Mouse (Mus musculus): ENCODE measurements at regions not wholly inside any gene's neighbourhood (a gene's known extent, or its start where the extent isn't known, plus 50 kb on each side); places are given as distances from the start of the nearest gene placed in this dataset.

DNA sequence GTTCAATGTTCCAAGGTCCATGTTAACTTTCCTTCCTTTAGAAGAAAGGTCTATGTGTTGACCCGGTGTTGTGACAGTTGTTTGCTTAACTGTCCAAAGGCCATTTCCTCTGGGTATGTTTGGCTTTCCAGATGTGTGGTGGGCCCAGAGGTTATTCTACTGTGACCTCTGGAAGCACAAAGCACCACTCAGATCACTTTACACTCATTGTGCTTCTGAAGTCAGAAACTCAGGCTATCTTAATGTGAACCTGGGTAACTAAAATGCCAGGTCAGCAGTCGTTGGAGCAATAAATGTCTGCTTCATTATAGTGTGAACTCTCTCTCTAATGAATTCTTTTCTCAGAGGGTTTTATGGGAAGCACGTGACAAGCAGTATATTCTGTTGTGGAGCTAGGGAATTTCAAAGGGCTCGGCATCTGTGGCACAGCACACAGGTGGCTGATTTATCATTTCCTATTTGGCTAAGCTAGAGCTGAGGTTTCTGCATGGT is 68.5 kb upstream of the Klf12 start:
- no peak for DNase-seq (ENCODE audit: low read depth)

DNA sequence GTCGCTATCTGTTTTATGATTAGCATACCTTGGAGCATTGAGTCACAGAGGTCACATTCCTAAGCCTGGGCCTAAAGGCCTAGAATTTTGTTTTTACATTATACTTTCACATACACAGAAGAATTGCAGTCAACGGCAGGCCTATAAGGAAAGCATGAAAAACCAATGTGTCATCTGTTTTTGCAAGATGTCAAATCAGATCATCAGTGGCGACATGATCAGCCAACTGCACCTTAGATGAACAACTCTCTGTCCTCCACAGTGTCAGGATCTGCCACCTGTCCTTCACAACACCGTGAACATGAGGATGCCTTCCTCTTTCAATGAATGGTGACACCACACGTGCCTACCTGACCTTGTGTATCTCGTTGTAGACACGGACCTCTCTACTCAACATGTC is 66.5 kb upstream of the Klf12 start:
- no peak for DNase-seq (ENCODE audit: low read depth)

DNA sequence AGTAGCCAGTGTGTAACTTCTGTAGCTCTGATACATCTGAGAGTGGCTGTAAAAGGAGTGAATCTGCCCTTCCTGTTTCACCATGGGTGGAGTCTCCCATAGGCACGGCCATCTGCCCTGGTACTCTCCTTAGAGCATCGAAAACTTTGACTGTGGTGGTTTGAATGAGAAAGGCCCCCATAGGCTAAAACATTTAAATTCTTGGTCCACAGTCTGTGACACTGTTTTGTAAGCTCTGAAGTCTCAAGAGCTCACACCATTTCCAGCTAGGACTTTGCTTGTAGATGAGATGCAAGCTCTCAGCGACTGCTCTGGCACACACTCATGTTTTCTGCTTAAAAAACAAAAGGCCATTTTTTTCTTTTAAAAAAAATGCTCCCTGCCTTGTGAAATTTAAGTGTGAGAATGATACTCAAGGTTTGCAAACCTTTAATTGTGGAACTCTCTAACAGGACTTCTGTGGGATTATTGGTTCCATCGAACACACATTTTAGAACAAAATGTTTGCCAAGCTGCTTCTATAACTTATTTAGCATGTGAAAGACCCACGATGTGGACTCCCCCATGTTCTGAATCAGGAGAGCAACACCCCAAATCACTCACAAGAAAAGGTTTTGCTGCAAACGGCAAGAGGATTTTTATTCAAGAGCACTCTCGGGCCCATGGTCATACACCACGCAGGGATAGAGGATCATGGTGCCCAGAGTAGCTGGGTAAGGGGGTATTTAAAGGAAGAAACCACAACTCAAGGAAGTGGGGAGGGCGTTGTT is 65.7 kb upstream of the Klf12 start:
- DNase-seq (ENCODE audit: low read depth) = no peak

DNA sequence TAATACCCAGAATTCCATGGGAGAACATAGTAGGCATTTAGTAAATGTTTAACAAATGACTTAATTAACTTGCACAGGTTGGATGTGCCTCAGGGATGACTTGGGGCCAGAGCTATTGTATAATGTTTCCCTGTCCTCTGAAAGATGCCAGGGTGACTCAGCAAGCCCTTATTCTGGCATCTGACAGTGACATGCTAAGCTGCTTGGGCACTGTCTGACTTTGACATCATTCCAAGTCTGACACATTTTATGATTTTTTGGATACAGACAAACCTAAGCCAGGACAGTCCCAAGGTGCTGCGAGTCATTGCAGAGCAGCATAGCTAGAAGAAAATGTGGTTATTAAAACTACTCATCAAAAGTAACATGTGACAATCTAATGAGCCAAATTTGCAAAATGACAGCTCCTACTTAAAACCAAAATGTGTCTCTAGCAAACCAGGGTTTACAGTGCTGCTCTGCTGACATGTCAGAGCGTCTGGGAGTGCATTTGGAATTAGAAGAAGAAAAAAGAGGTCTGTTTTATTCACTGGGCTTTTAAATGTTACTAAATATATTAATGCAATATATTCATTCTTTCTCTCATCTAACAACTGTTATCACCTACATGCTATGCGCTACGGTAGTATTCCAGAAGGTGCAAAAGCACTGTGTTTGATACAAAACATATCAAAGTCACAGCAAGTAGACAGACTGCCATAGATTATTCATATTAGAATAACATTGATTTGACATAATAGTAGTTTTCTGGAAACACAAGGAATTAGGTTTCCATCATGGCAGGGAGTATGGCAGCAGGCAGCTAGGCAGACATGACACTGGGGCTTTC is 64.1 kb upstream of the Klf12 start:
- DNase-seq (ENCODE audit: low read depth) = no peak

DNA sequence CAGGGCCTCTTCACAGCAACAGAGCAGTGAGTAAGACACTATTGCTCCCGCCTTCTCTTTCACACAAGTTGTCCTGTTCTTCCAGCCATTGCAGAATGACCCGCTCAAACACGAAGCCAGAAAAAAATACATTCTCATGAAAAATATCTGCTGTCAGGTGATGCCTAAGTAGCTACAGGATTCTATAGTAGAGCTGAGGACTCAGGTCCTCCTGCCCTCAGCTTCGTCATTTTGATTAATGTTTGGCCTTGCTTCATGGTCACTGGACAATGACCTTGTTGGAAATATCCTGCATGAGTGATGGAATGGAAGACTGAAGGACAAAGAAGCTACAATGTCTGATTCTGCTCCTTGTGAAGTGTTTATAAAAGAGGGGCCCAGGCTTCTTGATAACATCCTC is 52.4 kb upstream of the Klf12 start:
- DNase-seq (ENCODE audit: low read depth) = no peak

Data from 416B (cell line).